Mouse (Mus musculus) liver, embryonic 14.5 days (tissue): ENCODE data around the gene Cks1b. TPM values are rescaled to one million over a fixed set of nuclear protein-coding genes. Genes with fewer than 3 reads are reported as not detected.
"Not testable (repeated sequence)": the region's sequence is repeated elsewhere in the genome, so short reads cannot be mapped to it uniquely, and the experiment has no call there.

ENCODE experiments used
- ATAC-seq: fragments of 200-750 bp; cut with Nextera tagmentation; 2 replicates; pipeline ENCODE4 v1.8.0; 2017; ENCODE audit warnings: moderate number of reproducible peaks, mild to moderate bottlenecking, moderate library complexity; ENCODE audit not compliant: insufficient read depth
- DNase-seq, 3 experiments: peaks; one replicate each; pipeline ENCODE4 v3.0.0-alpha.2; 2012 to 2013; ENCODE audit warnings: low read depth in 3 of 3, low spot score in 3 of 3
- H3K27ac ChIP-seq: fragments of 300-500 bp; sonication (generic); 2 replicates; pipeline ENCODE4 v1.5.1; 2014; ENCODE audit warnings: moderate library complexity, mild to moderate bottlenecking, control low read depth, inconsistent platforms
- H3K27me3 ChIP-seq: fragments of 300-500 bp; sonication (generic); 2 replicates; pipeline ENCODE4 v1.6.1; 2014; ENCODE audit warnings: mild to moderate bottlenecking, low read length, moderate library complexity; ENCODE audit not compliant: control insufficient read depth, insufficient read depth
- H3K36me3 ChIP-seq: fragments of 300-500 bp; sonication (generic); replicated peaks from 2 replicates; pipeline ENCODE4 v1.6.1; 2014; ENCODE audit warnings: low read depth; ENCODE audit not compliant: control insufficient read depth, insufficient read depth
- H3K4me1 ChIP-seq, 2 experiments: fragments of 200-500 bp in 1 of 2; fragments of 300-500 bp in 1 of 2; sonication (generic) in 1 of 2; replicated peaks; 2 replicates each; pipeline ENCODE4 v1.6.1; 2012 to 2014; ENCODE audit warnings: antibody characterized with exemption in 1 of 2, inconsistent platforms in 1 of 2, low read length in 1 of 2; ENCODE audit not compliant: control insufficient read depth in 2 of 2, insufficient read depth in 2 of 2
- H3K4me2 ChIP-seq: fragments of 300-500 bp; sonication (generic); 2 replicates; pipeline ENCODE4 v1.6.1; 2014; ENCODE audit warnings: low read depth, mild to moderate bottlenecking, control low read depth, moderate library complexity
- H3K4me3 ChIP-seq, 2 experiments: fragments of 200-500 bp in 1 of 2; fragments of 300-500 bp in 1 of 2; sonication (generic) in 1 of 2; 2 replicates each; pipeline ENCODE4 v1.5.1; 2012 to 2014; ENCODE audit warnings: low read depth in 2 of 2, low read length in 2 of 2, mild to moderate bottlenecking in 2 of 2, control low read depth in 1 of 2, inconsistent platforms in 1 of 2, moderate library complexity in 1 of 2; ENCODE audit not compliant: insufficient read depth in 1 of 2
- H3K9ac ChIP-seq: fragments of 300-500 bp; sonication (generic); replicated peaks from 2 replicates; pipeline ENCODE4 v1.6.1; 2014; ENCODE audit warnings: mild to moderate bottlenecking, control low read depth, moderate library complexity
- H3K9me3 ChIP-seq: fragments of 300-500 bp; sonication (generic); 2 replicates; pipeline ENCODE4 v1.6.1; 2016; ENCODE audit warnings: low read length, mixed read lengths; ENCODE audit not compliant: control insufficient read depth
- CTCF ChIP-seq: IDR thresholded peaks from 2 replicates; pipeline ENCODE4 v1.5.1; 2016; ENCODE audit warnings: antibody characterized with exemption, low read depth, control low read depth
- EP300 ChIP-seq: IDR thresholded peaks from 2 replicates; pipeline ENCODE4 v1.6.1; 2016; ENCODE audit warnings: antibody characterized with exemption, low read depth
- WGBS: fragments of 180-500 bp; shearing (Covaris S2); extraction: QIAGEN DNeasy Blood & Tissue Kit; methylation state at CpG from one replicate; pipeline ENCODE4 v1.1.7; 2014; ENCODE audit not compliant: insufficient replicate concordance; 5-methylcytosine and 5-hydroxymethylcytosine counted together
- polyA plus RNA-seq, 2 experiments: library from polyadenylated mRNA; depleted of rRNA in 1 of 2; stranded (reverse) in 1 of 2; unstranded in 1 of 2; fragments of >200 nt; fragmentation: Nextera tagmentation in 1 of 2; extraction: Ambion mirVana in 1 of 2; gene quantifications; 2 replicates each; pipeline versions ENCODE4 v1.2.1 to v1.2.3; 2012 to 2014

Gene Cks1b
- polyA plus RNA-seq, 2 experiments, result 133 to 295 TPM

DNA sequence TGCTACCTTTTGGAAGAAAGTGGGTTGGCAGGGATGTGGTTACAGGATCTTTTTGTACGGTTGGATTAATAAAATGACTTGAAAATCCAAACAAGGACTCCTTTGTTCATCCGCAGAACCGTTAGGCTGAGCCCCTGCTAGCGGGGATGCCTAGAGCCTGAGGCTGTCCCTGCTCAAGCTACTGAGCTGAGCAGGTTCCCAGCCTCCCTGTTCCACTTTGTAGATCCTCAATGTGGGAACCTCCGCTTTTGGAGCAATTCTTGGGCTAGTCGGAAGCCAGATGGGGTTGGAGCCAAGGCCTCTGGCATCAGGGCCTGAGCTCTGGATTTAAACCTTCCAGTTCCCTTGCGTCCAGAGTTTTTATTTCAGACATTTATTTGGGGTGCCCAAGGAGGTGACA lies 16.9 kb upstream of the Cks1b start:
- WGBS, result 85% methylated on average over 7 of the region's 7 CpGs
- H3K9ac ChIP-seq, result no peak overlapping the region
- ATAC-seq (no peak), DNase-seq (no peak)
- no peak for TF ChIP-seq EP300
- no peak for TF ChIP-seq CTCF
- no peak overlapping the region for H3K4me2 ChIP-seq
- H3K4me3 ChIP-seq, result no peak overlapping the region
- no peaks in the 10 kb centered on the region for H3K9me3 ChIP-seq
- H3K4me1 ChIP-seq, result peaks cover 10 to 23% of the 10 kb centered on the region in 2 experiments
- peaks cover 12% of the 10 kb centered on the region for H3K36me3 ChIP-seq
- no peaks in the 10 kb centered on the region for H3K27me3 ChIP-seq
- H3K27ac ChIP-seq, result no peak overlapping the region

DNA sequence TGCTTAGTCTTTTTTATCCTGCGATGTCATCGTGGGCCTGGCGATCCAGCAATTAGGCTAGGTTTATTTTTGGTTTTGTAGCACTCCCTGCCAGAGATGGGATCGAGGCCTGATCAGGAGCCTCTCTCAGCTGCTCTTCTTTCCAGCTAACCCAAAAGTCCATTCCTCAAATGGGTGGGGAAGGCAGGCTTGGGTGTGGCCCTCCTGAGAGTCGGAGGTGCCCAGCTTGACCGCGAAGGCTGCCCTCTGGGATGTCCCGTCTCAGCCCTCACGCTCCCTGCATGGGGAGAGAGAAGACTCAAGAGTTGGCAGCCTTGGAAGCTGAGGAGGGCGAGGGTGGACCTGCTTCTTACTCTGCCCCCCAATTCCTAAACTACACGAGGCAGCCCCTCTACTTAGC lies 16.3 kb upstream of the Cks1b start:
- no peak overlapping the region for H3K9ac ChIP-seq
- H3K4me3 ChIP-seq, result no peak overlapping the region
- no peak for DNase-seq
- no peak for ATAC-seq
- no peaks in the 10 kb centered on the region for H3K27me3 ChIP-seq
- H3K4me1 ChIP-seq, result peaks cover 10 to 23% of the 10 kb centered on the region in 2 experiments
- no peaks in the 10 kb centered on the region for H3K9me3 ChIP-seq
- H3K4me2 ChIP-seq, result no peak overlapping the region
- peaks cover 12% of the 10 kb centered on the region for H3K36me3 ChIP-seq
- no peak overlapping the region for H3K27ac ChIP-seq
- 81% methylated on average over 11 of the region's 11 CpGs for WGBS
- TF ChIP-seq EP300, result no peak
- no peak for TF ChIP-seq CTCF

DNA sequence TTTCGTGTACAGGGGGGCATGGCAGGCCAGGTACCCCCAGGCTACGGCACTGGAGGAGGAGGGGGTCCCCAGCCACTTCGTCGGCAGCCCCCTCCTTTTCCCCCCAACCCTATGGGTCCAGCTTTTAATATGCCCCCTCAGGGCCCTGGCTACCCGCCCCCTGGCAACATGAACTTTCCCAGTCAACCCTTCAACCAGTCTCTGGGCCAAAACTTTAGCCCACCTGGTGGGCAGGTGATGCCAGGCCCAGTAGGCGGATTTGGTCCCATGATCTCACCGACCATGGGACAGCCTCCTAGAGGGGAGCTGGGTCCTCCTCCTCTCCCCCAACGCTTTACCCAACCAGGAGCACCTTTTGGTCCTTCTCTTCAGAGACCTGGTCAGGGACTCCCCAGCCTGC lies 14.4 kb upstream of the Cks1b start:
- 84% methylated on average over 8 of the region's 8 CpGs for WGBS
- Histone ChIP-seq H3K27me3 (no peaks in the 10 kb centered on the region), H3K9me3 (no peaks in the 10 kb centered on the region), H3K9ac (no peak overlapping the region), H3K4me2 (no peak overlapping the region), H3K36me3 (peaks cover 21% of the 10 kb centered on the region), H3K4me1 (peaks cover 10 to 18% of the 10 kb centered on the region in 2 experiments), H3K4me3 (no peak overlapping the region), H3K27ac (no peak overlapping the region)
- TF ChIP-seq EP300 (no peak), CTCF (no peak)
- ATAC-seq, result no peak
- DNase-seq, result no peak

DNA sequence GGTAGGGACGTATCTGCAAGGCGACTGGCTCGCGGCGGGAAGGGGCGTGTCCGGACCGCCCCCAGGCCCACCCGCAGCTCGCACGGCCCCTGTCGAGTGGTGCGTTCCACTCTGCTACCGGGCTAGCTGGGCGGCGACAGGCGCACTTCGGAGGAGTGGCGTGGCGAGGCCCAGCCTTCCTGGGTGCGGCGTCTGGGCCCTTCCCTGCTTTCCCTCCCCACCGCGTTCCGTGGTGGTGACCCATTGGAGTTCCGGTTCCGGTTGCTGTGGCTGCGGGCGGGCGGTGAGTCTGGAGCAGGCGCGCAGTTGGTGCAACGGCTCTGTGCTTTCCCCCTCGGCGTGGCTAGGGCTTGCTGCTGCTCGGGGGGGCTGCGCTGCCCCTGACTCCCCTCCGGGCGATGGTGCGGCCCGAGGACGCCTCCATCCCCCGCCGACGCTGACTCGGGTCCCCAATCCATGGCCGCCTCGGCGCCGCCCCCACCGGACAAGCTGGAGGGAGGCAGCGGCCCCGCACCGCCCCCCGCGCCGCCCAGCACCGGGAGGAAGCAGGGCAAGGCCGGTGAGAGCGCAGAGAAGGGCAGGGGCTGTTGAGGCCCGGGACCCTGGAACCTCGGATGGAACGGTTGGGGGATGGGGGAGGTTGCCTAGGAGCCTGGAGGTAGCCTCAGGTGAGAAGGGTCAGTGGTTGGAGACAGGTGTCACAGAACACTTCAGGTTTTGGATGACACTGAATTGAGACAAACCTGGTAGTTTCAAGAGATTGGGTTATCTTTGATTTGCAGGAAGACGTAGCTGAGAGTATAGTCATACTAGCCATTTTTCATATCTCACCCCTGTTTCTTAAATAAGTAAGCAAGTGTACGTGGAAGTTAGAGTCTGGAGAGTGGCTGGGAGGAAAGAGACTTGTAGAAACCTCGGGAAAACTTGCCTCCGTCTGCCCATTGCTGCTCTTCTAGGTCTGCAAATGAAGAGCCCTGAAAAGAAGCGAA lies 12.3 kb upstream of the Cks1b start, which contains the start of gene Pygo2:
TSS of gene Pygo2 (plus strand) at position 44 of the 989 bp plus-strand sequence.
- 2% methylated on average over 68 of the region's 68 CpGs for WGBS
- Histone ChIP-seq H3K4me3 (peak within 1 kb of the TSS; percentile 82 to 83), H3K4me2 (peak within 1 kb of the TSS; percentile 94), H3K36me3 (peaks cover 35% of the 10 kb centered on the region), H3K27me3 (no peaks in the 10 kb centered on the region), H3K9ac (peak within 1 kb of the TSS; percentile 92), H3K9me3 (no peaks in the 10 kb centered on the region), H3K27ac (peak within 1 kb of the TSS; percentile 62), H3K4me1 (peaks cover 13 to 17% of the 10 kb centered on the region in 2 experiments)
- peak; percentile 95 for ATAC-seq
- peak; percentile 85 to 88 (median 87) for DNase-seq
- TF ChIP-seq EP300 (no peak), CTCF (0 out of 2 replicates have a peak, but pooled peaks have one; percentile 11)

DNA sequence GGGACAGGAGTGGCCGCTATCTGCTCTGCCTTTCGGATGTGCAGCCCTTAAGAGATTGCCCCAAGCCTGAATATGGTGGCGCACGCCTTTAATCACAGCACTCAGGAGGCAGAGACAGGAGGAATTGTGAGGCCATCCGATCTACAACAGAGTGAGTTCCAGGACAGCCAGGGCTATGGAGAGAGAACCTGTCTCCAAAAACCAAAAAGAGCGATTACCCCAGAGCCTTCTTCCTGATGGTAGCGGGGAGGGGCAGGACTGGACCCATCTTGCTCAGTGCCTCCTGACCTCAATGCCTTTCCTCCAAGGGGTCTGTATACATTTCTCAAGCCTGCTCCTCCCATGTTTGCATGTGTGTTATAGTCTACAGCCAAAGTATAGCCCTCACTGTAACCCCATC lies 10.8 kb upstream of the Cks1b start:
- not testable (repeated sequence) for H3K27me3 ChIP-seq, H3K9ac ChIP-seq, DNase-seq, H3K27ac ChIP-seq, H3K4me2 ChIP-seq, H3K4me3 ChIP-seq, H3K9me3 ChIP-seq, ATAC-seq
- H3K4me1 ChIP-seq, result peaks cover 27 to 30% of the 10 kb centered on the region in 2 experiments
- H3K36me3 ChIP-seq, result peaks cover 49% of the 10 kb centered on the region
- WGBS, result 84% methylated on average over 7 of the region's 7 CpGs
